Mouse (Mus musculus) right cerebral cortex, postnatal 25 days (tissue): ENCODE results near the gene Gm4724.
"Not testable (repeated sequence)": the region's sequence is repeated elsewhere in the genome, so short reads cannot be mapped to it uniquely, and the experiment has no call there.

ENCODE experiments used
- DNase-seq: peaks from one replicate; pipeline ENCODE4 v3.0.0; 2022

Gene Gm4724

GRCm38 (mm10) chr2:175435707-175436106 is at the start of gene Gm4724:
Gene Gm4724 (minus strand): TSS chr2:175435807.
- DNase-seq: not testable (repeated sequence)

GRCm38 (mm10) chr2:175469685-175470084 is 34.1 kb upstream of the Gm4724 start, which contains the start of gene Zfp965:
Gene Zfp965 (plus strand): TSS chr2:175469985.
- not testable (repeated sequence) for DNase-seq
